Comparison of ENCODE assay signal across 15 mouse cellular contexts in genomic region chr12:91410306-91410705, GRCm38 (mm10). TPM values are rescaled to one million over a fixed set of nuclear protein-coding genes. Genes with fewer than 3 reads are reported as not detected.
"Had no signal": no experiment of that assay in that cellular context is flagged by ENCODE, and none has a peak within 500 bp of the region (broad histone marks: within the 10 kb centered on the region; RNA-seq: fewer than 3 reads in every experiment).

No protein-coding gene starts in this region.

- DNase-seq: kidney, postnatal 10 days; kidney, postnatal 4 days; left cerebral cortex, postnatal 4 days; liver, postnatal 0 days; lung, embryonic 14.5 days; midbrain, embryonic 14.5 days; thymus, adult 18-20 months; thymus, postnatal 36 days had no signal

- H3K27me3 ChIP-seq: limb, embryonic 12.5 days; limb, embryonic 15.5 days had no signal

- H3K4me3 ChIP-seq: limb, embryonic 12.5 days; limb, embryonic 15.5 days had no signal

- ATAC-seq: liver, postnatal 0 days; lung, postnatal 0 days had no signal

- H3K4me1 ChIP-seq: limb, embryonic 12.5 days; limb, embryonic 15.5 days had no signal

- H3K36me3 ChIP-seq: limb, embryonic 12.5 days; limb, embryonic 15.5 days had no signal

- H3K9me3 ChIP-seq: limb, embryonic 12.5 days; limb, embryonic 15.5 days had no signal

- H3K27ac ChIP-seq: limb, embryonic 12.5 days; limb, embryonic 15.5 days; liver, embryonic 14.5 days; macrophage had no signal

RNA-seq across cellular contexts. Expression of gene Tshr, which starts 25.9 kb away (rescaled TPM):
- total RNA-seq: megakaryocyte-erythroid progenitor cell, adult 5-6 weeks had no signal
- polyA plus RNA-seq: liver, embryonic 14.5 days; macrophage; small intestine, adult 2 months had no signal
